Mouse (Mus musculus): ENCODE data around the gene Olfr1443. TPM values are rescaled to one million over a fixed set of nuclear protein-coding genes. Genes with fewer than 3 reads are reported as not detected.
"Not testable (repeated sequence)": the region's sequence is repeated elsewhere in the genome, so short reads cannot be mapped to it uniquely, and the experiment has no call there.

Gene Olfr1443
- total RNA-seq (2021), result not detected
- long read RNA-seq, experiment 1, result 0 reads
- long read RNA-seq, experiment 2, result 0 reads

GRCm38 (mm10) chr19:12677812-12678211 is at the start of gene Olfr1443:
Gene Olfr1443, plus strand, starts transcription at chr19:12678112.
- intact Hi-C loops (cut with DNase I), result no loop called here
- DNase-seq (ENCODE audit: low spot score in 2 of 2), result no peak

GRCm38 (mm10) chr19:12633176-12633575 is 44.7 kb upstream of the Olfr1443 start, which contains the start of gene Glyat:
Gene Glyat, plus strand, starts transcription at chr19:12633308.
- intact Hi-C loops (cut with DNase I), result no loop called here
- no peak for DNase-seq (ENCODE audit: low spot score in 2 of 2)

- no peak for DNase-seq (ENCODE audit: low spot score in 2 of 2)
- intact Hi-C loops (cut with DNase I), result no loop called here
Measured at GRCm38 (mm10) chr19:12634259-12634658, 43.7 kb upstream of the Olfr1443 start.

- intact Hi-C loops (cut with DNase I), result no loop called here
Measured at GRCm38 (mm10) chr19:12634963-12635362, 42.9 kb upstream of the Olfr1443 start.

GRCm38 (mm10) chr19:12636863-12637262 is 41.0 kb upstream of the Olfr1443 start:
- intact Hi-C loops (cut with DNase I), result no loop called here
- no peak for DNase-seq (ENCODE audit: low spot score in 2 of 2)

More at GRCm38 (mm10) chr19:12634963-12635362, 42.9 kb upstream of the Olfr1443 start:
- no peak for DNase-seq (ENCODE audit: low spot score in 2 of 2)

GRCm38 (mm10) chr19:12638049-12638448 is 39.9 kb upstream of the Olfr1443 start:
- DNase-seq (ENCODE audit: low spot score in 2 of 2), result no peak
- intact Hi-C loops (cut with DNase I), result no loop called here

- no peak for DNase-seq (ENCODE audit: low spot score in 2 of 2)
- intact Hi-C loops (cut with DNase I), result no loop called here
Measured at GRCm38 (mm10) chr19:12649511-12649910, 28.4 kb upstream of the Olfr1443 start.

GRCm38 (mm10) chr19:12666156-12666555 is 11.8 kb upstream of the Olfr1443 start:
- no peak for DNase-seq (ENCODE audit: low spot score in 2 of 2)
- intact Hi-C loops (cut with DNase I), result no loop called here

GRCm38 (mm10) chr19:12668601-12669000 is 9.3 kb upstream of the Olfr1443 start:
- intact Hi-C loops (cut with DNase I); DNase-seq (ENCODE audit: low spot score in 2 of 2): not testable (repeated sequence)

GRCm38 (mm10) chr19:12670139-12670538 is 7.8 kb upstream of the Olfr1443 start, which contains the start of gene Olfr1442:
Gene Olfr1442, plus strand, starts transcription at chr19:12670439.
- no peak for DNase-seq (ENCODE audit: low spot score in 2 of 2)
- intact Hi-C loops (cut with DNase I), result no loop called here

- intact Hi-C loops (cut with DNase I), result no loop called here
Measured at GRCm38 (mm10) chr19:12671051-12671450, 6.9 kb upstream of the Olfr1443 start.

GRCm38 (mm10) chr19:12684638-12685037 is 6.7 kb downstream of the Olfr1443 start:
- DNase-seq (ENCODE audit: low spot score in 2 of 2), result no peak
- intact Hi-C loops (cut with DNase I), result no loop called here

More at GRCm38 (mm10) chr19:12671051-12671450, 6.9 kb upstream of the Olfr1443 start:
- no peak for DNase-seq (ENCODE audit: low spot score in 2 of 2)

GRCm38 (mm10) chr19:12685231-12685630 is 7.3 kb downstream of the Olfr1443 start:
- intact Hi-C loops (cut with DNase I), result no loop called here
- no peak for DNase-seq (ENCODE audit: low spot score in 2 of 2)

GRCm38 (mm10) chr19:12695590-12695989 is 17.7 kb downstream of the Olfr1443 start, which contains the start of gene Keg1:
Gene Keg1, plus strand, starts transcription at chr19:12695786.
- no peak for DNase-seq (ENCODE audit: low spot score in 2 of 2)
- intact Hi-C loops (cut with DNase I), result no loop called here

GRCm38 (mm10) chr19:12696221-12696620 is 18.3 kb downstream of the Olfr1443 start:
- intact Hi-C loops (cut with DNase I), result no loop called here
- DNase-seq (ENCODE audit: low spot score in 2 of 2), result no peak

GRCm38 (mm10) chr19:12708458-12708857 is 30.5 kb downstream of the Olfr1443 start:
- DNase-seq (ENCODE audit: low spot score in 2 of 2), result no peak
- intact Hi-C loops (cut with DNase I), result no loop called here

- DNase-seq (ENCODE audit: low spot score in 2 of 2), result no peak
- intact Hi-C loops (cut with DNase I), result no loop called here
Measured at GRCm38 (mm10) chr19:12708986-12709385, 31.1 kb downstream of the Olfr1443 start.

- DNase-seq (ENCODE audit: low spot score in 2 of 2), result no peak
- intact Hi-C loops (cut with DNase I), result no loop called here
Measured at GRCm38 (mm10) chr19:12719189-12719588, 41.3 kb downstream of the Olfr1443 start.

- DNase-seq (ENCODE audit: low spot score in 2 of 2), result no peak
- intact Hi-C loops (cut with DNase I), result loop anchor here (5.0 kb wide), 1 partner anchor 77 kb away; the partner anchor contains the start of genes Lpxn and Zfp91
Measured at GRCm38 (mm10) chr19:12720463-12720862, 42.6 kb downstream of the Olfr1443 start.

- DNase-seq (ENCODE audit: low spot score in 2 of 2), result not testable (repeated sequence)
- intact Hi-C loops (cut with DNase I), result loop anchor here (5.0 kb wide), 1 partner anchor 76 kb away; the partner anchor contains the start of genes Lpxn and Zfp91
Measured at GRCm38 (mm10) chr19:12720919-12721318, 43.0 kb downstream of the Olfr1443 start.

- intact Hi-C loops (cut with DNase I), result loop anchor here (5.0 kb wide), 1 partner anchor 76 kb away; the partner anchor contains the start of genes Lpxn and Zfp91
Measured at GRCm38 (mm10) chr19:12721596-12721995, 43.7 kb downstream of the Olfr1443 start.

More at GRCm38 (mm10) chr19:12721596-12721995, 43.7 kb downstream of the Olfr1443 start:
- DNase-seq (ENCODE audit: low spot score in 2 of 2), result not testable (repeated sequence)

Measured in left cerebral cortex, postnatal 14 days (tissue).